Mouse (Mus musculus): Measurements from ENCODE around the gene Gclc.

DNA sequence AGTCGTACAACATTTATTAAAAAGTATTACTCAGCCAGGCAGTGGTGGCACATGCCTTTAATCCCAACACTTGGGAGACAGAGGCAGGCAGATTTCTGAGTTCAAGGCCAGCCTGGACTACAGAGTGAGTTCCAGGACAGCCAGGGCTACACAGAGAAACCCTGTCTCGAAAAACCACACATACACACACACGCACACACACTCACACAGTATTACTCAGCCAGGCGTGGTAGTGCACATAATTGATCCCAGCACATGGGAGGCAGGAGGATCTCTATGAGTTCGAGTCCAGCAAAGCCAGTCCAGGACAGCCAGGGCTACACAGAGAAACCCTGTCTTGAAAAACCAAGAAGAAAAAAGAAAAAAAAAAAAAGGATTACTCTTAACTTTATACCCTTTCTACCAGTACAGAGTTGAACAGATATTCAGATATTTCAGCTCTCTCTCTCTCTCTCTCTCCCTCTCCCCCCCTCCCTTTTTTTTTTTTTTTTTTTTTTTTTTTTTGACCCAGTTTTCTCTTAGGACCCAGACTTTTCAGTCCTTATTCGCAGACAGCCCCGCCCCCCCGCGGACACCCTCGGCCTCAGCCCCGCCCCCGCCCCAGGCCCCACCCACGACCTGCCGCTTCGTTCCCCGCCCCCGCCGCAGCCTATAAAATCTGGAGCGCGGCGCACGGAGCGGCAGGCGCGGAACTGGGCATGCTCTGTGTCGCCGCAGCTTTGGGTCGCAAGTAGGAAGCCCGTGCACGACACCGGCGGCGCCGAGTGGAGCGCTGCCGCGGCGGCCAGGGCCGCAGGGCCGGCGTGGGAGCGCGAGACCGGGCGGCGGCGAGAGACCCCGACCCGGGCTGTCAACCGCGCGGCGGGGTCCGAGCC is at the start of gene Gclc:
- TF ChIP-seq POLR2A (IDR thresholded peaks at IDR 0.05; ENCODE audit: insufficient read depth, low read length) (peak; percentile 86), CTCF (IDR thresholded peaks at IDR 0.05; ENCODE audit: low read depth, low read length) (no peak), EP300 (IDR thresholded peaks at IDR 0.05; ENCODE audit: insufficient read depth, low read depth, low read length) (peak; percentile 35; the same call in 1 of the 2 replicates)

All from ES-Bruce4 (cell line).